Mouse (Mus musculus) c-Kit-negative CD71-positive TER-119-positive erythroid progenitor cells, embryonic 14.5 days (primary cell): ENCODE measurements around the gene Carmil2.

Experiments used
- DNase-seq: peaks from one replicate; pipeline ENCODE4 v3.0.0-alpha.2; 2013; ENCODE audit warnings: low read depth, low spot score

Gene Carmil2

DNA sequence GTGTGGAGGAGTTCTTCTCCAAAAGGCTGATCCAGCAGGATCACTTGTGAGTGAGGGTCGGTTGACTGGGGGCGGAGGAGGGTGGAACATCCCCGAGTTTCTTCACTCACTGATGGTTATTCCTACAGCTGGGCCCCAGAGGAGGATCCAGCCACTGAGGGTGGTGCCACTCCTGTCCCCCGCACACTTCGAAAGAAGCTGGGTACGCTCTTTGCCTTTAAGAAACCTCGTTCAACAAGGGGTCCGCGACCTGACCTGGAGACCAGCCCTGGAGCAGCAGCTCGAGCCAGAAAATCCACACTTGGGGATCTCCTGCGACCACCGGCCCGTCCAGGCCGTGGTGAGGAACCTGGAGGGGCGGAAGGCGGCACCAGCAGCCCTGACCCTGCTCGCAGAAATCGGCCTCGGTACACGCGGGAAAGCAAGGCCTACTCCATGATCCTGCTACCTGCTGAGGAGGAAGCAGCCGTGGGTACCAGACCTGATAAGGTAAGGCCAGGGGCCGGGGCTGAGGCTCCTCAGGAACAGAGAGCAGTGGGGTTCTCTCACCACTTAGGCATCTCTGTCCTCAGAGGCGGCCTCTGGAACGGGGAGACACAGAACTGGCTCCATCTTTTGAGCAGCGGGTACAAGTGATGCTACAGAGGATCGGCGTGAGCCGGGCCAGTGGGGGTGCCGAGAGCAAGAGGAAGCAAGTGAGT, 9.2 kb downstream of the Carmil2 start:
- DNase-seq, result no peak

DNA sequence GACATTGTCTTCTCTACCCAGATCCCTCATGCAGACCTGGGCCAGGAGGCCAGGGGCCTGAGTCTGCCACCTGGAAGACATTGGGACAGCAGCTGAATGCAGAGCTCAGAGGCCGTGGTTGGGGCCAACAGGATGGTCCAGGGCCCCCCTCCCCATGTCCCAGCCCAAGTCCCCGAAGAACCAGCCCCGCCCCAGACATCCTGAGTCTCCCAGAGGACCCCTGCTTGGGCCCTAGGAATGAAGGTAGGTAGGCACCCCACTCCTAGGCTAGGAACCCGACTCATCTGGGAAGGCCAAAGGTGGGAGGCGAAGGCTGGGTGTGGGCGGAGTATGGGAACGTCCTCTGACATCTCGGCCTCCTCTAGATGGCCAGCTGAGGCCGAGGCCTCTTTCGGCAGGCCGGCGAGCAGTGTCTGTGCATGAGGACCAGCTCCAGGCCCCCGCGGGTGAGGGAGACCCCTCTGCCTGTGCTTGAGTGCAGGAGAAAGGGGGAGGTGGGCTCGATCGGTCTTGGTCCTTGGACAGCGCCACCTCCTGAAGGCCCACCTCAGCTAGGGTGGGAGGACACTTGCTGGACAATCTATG, 11.2 kb downstream of the Carmil2 start:
- no peak for DNase-seq

DNA sequence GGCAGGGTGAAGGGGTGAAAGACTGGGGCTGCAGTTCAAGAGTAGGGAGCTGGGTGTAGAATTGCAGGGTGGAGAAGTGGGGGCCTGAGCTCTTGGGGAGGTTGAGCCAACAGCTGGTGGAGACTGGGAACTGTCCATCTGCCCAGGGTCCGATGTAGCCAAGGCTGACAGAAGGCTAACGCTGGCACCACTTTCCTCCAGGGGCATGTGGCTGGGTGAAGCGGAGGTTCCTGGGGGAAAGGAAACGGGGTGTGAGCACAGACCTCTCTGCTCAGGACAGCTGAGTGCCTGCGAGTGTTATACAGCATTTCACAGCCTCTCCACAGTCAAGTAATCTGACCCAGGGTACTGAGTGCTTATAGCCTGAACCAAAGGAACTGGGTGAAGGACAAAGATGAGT, 12.7 kb downstream of the Carmil2 start:
- no peak for DNase-seq

DNA sequence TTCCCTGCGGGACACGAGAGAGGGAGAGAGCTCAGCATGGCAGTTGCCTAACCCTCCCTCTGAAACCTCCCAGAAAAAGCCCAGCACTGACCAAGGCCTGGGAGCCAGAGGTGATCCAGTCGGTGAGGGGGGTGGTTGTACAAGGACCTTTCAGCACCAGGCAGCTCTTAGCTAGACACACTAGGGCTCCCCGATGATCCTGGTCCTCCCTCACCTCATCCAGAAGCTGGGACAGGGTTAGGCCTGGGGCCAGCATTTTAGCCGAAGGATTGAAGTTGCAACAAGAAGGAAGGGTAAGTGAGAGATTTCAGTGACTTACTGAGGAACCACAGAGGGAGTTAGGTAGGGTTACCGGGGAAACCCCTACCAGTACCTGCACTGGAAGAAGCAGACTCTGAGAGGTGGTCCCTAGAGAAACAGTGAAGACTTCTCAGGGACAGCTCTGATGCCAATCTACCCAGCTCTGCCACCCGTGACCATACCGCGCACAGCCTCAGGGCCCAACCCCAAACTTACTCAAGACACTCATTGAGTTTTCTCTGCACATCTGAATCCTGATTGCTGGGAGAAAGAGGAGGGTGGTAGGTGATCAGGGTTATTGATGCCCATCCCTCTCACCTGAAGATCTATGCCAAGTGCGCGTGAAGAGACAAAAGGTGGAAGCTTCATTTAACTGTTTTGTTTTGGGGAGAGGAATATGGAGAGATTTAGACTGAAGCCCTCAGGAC, 13.6 kb downstream of the Carmil2 start:
- no peak for DNase-seq

DNA sequence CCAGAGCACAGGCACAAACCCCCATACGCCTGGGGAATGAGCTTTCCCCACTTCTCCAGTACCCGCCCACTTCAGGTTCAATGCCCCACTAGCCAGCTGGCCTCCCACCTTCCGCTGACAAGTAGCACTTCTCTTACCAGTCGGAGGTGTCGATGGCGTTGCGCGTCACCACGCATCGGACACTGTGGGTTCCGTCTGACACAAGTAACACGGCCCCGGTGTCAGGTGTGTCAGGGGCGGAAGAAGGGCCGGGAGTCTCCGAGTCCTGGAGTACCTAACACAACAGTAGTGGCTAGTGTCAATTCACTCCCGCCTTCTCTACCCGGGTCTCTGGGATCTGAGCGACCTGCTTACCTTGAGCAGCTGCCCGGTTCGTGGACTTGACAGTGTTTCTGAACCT, 14.5 kb downstream of the Carmil2 start:
- DNase-seq, result peak; percentile 52

DNA sequence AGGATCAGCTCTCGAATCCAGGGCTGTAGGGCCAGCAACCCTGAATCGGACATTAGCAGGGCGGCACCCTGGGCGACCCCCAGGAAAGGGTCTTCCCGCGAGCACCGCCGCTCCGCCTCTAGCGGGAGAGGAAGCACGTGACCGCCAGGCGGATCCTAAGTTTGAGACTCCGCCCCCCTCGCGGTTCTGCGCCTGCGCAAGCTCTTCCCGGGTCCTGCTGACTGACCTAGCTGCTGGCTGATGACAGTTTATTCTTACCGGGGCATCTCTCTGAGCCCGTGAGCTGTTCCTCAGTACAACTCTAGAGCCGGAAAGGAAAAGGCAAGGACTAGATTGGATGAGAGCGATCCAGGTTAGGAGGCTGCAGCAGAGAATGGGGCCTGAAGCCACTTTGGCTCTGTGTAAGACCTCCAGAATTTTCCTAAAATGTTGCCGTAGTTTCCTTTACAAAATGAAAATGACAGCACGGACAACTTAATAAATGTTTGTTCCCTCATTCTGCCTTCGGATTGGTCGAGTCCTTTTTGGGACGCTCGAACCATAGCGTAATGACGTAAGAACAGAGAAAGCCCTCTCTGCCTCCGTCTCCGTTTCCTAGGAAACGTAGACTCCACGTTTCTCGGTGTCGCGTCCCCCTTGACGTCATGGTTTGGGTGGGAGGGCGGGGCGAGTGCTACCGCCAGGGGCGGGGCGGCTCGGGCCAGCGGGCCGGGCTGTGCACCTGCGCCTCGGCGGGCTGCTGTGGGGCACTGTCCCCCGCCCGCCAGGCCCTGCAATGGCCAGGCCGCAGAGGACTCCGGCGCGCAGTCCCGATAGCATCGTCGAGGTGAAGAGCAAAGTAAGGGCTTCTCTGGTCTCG, 15.1 kb downstream of the Carmil2 start, which contains the start of the genes Acd and Pard6a:
Gene Acd, minus strand, starts transcription at position 137 of the 859 bp plus-strand sequence.
Gene Pard6a, plus strand, starts transcription at position 183 of the 859 bp plus-strand sequence.
- peak; percentile 94 for DNase-seq

DNA sequence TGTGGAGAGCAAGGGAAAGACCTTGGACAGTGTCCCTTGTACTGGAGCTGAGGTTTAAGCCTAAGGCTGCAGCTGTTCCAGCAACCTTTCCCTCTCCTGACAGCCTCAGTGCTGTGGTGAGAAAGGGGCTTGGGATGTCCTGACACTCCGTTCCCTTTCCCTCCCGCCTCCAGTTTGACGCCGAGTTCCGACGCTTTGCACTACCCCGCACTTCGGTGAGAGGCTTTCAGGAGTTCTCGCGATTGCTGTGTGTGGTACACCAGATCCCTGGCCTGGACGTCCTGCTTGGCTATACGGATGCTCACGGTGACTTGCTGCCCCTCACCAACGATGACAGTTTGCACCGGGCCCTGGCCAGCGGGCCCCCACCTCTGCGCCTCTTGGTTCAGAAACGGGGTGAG, 15.9 kb downstream of the Carmil2 start:
- DNase-seq, result no peak

DNA sequence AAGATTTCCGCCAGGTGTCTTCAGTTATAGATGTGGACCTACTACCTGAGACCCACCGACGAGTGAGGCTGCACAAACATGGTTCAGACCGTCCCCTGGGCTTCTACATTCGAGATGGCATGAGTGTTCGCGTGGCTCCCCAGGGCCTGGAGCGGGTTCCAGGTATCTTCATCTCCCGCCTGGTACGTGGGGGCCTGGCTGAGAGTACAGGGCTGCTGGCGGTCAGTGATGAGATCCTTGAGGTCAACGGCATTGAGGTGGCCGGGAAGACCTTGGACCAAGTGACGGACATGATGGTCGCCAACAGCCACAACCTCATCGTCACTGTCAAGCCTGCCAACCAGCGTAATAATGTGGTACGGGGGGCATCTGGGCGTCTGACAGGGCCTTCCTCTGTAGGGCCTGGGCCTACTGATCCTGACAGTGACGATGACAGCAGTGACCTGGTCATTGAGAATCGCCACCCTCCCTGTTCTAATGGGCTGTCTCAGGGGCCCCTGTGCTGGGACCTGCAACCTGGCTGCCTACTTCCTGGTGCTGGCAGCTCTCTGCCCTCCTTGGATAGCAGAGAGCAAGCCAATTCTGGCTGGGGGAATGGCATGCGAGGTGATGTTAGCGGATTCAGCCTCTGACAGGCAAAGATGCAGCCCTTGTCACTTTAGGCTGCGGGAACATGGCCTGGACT, 16.8 kb downstream of the Carmil2 start:
- no peak for DNase-seq

DNA sequence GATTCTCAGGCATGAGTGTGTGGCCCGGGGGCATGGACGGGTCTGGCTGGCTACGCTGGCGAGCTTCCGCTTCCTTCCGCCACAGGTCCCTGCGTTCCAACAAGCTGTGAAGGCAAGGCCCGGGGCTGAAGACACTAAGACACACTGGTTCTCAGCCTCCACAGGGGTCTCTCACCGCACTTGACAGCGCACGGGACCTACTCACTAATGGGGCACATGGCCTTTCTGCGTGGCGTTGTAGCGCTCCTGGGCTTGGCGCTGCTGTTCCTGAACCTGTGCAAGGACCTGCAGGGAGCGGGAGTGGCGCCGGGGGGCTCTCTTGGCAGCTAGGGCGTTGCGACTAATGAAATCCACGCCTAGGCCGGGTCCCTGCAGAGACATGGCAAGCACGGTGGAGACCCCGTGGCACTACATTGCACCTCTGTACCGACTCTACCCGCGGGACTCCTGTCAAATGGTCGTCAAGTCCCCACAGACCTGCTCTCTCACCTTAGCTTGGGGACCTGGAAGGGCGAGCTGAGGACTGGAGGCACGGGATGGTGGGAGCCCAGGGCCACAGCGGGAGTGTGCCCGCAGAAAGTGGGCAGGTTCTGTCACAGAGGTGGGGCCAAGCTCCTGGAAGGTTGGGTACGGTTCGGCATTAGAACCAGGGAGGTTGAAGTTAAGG, 18.2 kb downstream of the Carmil2 start:
- DNase-seq, result no peak

DNA sequence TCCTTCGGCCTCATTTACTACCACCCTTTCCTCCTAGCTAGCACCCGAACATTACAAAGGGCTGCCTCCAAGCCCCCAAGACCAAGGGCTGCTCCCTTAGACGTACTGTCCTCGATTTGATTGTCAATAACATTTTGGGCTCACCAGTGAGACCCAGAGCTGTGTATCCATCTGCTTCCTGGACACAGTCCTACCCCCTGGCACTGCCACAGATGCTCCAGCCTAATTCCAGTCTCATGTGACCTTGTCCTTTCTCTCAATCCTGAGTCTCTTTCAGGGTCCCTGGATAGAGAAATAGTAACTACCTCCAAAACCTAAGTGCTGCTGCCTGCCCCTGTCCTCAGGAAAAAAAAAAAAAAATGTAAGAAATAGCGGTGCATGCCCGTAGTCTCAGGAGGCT, 18.9 kb downstream of the Carmil2 start:
- no peak for DNase-seq

DNA sequence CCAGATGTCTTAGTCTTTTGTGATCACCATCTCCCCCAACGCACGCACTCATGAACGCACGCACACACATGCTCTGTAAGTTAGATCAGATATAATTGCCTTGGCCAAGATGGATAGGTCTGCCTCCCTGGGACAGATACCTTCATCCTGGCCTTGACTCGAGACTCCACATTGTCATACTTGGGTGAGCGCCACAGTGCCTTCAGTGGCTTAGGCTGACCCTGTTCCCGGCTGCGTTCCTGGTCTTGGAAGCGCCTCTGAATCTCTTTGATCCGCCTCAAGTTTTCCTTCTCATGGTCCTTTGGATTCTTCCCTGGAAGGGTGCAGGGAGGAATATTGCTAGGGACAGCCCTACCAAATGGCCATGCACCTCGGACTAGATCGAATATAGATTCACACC, 20.4 kb downstream of the Carmil2 start:
- no peak for DNase-seq

DNA sequence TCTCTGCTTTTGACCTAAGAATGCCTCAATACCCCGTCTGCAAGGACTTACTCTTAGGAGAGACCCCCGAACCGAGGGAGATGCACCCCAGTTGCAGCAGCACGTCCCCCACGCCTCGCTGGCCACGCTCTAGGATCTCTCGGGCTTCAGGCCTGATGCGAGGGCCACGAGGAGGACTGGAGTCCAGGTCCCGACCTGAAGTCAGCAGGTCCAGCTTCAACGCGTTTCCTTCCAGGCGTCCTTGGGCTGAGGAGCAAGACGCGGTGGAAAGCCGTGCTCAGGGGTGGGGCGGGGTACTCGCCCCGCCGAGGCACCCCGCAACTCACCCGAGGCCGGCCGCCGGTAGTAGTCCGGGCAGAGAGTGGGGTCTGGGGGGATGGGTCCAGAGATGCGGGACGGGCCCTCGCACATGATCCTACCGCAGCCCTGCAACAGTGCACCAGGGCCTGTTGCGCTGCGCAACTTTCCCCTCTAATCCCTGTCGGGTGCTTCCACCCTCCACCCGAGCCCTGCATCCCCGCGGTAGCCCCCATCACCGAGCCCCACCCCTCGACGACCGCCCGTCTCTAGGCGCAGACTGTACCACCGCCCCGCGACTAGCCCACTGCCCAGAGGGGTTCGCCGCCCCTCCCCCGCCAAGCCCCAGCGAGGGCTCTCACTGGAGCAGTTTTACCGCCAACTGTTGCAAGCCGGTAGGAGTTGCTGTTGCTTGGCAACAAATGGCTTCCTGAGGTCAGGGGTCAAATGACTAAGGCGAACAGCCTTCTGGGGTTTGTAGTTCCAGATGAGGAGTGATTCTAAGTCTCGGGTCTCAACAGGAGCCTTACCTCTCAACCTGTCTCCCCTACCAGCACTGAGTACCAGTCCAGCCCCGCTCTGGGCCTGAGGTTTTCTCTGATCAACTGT, 21.7 kb downstream of the Carmil2 start, which contains the start of the genes 4933405L10Rik and Enkd1:
Gene 4933405L10Rik, plus strand, starts transcription at position 158 of the 906 bp plus-strand sequence.
Gene Enkd1, minus strand, starts transcription at position 713 of the 906 bp plus-strand sequence.
- peak; percentile 61 for DNase-seq

DNA sequence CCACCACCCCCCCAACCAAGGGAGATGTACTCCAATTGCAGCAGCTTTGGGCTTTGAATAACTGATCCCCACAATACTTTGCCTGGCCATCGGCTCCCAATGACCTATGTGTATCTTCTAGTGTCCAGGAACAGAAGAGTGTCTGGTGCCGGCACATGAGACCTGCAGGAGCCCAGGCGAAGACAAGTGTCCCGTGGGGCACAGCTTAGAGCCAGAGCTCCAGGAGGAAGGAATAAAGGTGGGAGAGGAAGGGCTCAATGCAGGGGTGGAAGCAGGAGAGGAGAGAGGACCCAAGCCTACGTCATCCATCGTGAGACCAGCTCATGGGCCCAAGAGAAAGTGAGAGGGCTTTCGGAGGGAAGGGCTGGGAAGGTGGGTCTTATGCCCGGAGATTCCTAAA, 22.6 kb downstream of the Carmil2 start:
- DNase-seq, result no peak

DNA sequence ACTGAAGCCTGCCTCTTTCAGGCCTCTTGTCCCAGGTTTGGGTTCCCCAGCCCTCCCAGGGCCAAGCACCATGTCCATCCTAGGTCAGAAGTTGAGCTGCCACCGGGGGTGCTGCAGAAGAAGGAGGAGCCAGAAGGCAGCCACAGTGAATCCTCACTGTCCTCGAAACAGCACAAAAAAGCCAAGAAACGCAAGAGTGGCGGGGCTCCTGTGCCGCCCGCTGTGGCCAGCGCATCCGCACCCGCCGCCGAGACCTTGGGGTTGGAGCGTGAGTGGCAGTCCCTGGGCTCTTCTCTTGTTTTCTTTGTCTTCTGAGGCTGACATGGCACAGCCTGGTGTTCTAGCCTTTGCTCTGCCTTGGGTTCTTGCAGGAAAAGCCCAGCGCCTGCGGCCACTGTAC, 23.2 kb downstream of the Carmil2 start:
- DNase-seq, result no peak

DNA sequence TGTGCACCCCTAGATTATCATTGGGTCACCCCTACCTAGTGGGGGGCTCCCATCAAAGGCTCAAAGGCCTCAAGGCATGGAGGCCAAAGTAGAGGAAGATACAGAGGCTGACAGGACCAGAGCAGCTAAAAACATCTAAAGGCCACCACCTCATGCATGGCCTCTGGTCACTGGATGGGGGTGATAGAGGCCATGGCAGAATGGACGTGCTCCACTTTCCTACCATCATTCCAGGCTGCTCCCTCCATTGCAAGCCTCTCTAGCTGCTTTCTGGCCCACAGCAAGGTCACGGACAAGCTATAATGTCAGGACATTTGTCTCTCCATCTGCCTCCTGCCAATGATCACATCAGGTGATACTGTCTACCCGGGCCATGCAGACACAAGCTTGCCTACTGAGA, 26.2 kb downstream of the Carmil2 start:
- DNase-seq, result no peak

DNA sequence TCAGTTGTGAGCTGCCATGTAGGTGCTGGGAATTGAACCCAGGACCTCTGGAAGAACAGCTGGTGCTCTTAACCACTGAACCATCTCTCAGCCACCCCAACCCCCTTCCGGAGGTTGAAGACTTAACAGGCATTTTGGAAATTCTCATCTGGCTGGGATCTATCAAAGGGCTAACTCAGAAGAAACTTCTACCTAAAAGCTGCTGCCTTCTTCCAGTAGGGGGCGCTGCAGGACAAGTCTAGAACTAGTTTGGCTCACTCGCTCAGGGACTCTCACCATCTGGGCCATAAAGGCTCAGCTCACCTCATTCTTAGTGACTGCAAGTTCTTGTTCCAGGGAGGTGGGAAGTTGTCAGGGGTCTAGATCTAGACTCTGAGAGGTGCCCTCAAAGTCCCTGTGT, 28.1 kb downstream of the Carmil2 start:
- peak; percentile 90 for DNase-seq

DNA sequence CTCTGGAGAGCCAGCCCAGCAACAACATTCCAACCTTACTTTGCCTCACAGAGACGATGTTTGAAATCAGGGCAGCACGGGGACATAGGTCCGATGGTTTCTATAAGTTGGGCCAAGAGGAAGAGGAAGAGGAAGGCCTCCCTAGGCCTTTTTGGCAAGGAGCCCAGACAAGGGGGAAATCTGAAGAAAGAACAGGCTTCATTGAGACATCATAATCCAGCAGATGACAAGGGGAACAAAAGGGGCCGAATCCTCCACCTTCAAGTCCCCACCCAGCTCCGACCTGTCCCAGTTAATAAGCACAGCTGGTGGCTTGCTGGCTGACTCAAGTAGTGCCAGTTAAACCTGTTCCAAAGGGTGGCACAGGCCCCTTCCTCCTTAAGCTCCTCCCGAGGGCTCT, 29.0 kb downstream of the Carmil2 start:
- no peak for DNase-seq

DNA sequence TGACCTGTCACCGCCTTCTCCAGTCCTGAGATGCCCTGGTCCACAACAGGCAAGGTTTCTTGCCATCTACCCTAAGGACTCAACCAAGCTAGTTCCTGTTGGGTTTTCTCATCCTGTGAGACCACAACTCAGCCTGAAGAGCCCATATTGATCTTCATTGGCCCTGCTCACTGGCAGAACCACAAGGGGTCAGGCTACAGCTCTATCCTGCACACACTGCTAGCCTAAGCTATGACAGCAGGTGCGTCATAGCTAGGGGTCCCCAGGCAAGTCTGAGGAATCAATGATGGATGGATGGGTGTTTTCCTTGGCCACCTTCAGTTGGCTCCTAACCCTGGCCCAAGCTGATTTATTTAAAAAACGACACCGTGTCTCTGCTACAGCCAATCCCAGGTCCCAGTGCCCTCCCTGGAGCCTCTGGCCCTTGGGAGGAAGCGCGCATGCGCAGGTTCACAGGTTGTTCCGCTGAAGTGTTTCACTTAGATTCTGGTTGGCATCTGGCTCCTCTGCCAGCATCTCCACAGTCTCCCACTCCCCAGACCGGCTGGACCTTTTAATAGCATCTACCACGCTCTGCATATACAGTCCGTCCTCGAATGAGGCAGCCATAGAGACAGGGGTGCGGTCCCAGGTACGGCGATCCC, 30.4 kb downstream of the Carmil2 start:
- DNase-seq, result no peak

DNA sequence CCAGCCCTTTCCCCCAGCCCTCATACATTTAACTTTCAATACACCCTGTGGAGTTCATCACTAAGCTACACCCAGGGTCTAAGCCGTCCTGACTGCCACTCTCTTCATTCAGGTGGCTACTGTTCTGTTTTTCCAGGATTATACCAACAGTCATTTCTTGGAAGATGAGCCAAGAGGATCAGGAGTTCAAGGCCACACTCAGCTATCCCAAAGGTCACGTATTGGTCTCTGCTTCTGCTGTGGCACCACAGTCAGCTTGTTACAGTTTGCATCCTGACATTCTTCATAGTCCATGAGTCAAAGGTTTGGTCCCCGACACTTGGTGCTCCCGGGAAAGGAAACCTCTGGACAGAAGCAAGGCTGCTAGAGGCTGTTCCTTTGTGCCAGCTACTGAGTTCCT, 33.6 kb downstream of the Carmil2 start:
- DNase-seq, result no peak
